Comparison of ENCODE assay signal across 4 mouse cellular contexts in genomic region chr16:37341446-37341845, GRCm38 (mm10). TPM values are rescaled to one million over a fixed set of nuclear protein-coding genes. Genes with fewer than 3 reads are reported as not detected.
"Had no signal": no experiment of that assay in that cellular context is flagged by ENCODE, and none has a peak within 500 bp of the region (broad histone marks: within the 10 kb centered on the region; RNA-seq: fewer than 3 reads in every experiment).

No protein-coding gene starts in this region.

RNA-seq across cellular contexts. Expression of gene Stxbp5l, which starts 43.3 kb away (rescaled TPM):
- total RNA-seq: megakaryocyte progenitor cell, adult 5-6 weeks; megakaryocyte, adult 5-6 weeks; megakaryocyte-erythroid progenitor cell, adult 5-6 weeks; monocyte, adult 5-6 weeks had no signal
